Mouse (Mus musculus) midbrain, postnatal 0 days (tissue): ENCODE data around the gene Irf5. TPM values are rescaled to one million over a fixed set of nuclear protein-coding genes. Genes with fewer than 3 reads are reported as not detected.
"Not testable (repeated sequence)": the region's sequence is repeated elsewhere in the genome, so short reads cannot be mapped to it uniquely, and the experiment has no call there.

Source experiments
- ATAC-seq: fragments of 200-750 bp; cut with Nextera tagmentation; 2 replicates; pipeline ENCODE4 v1.8.0; 2017; ENCODE audit warnings: moderate number of reproducible peaks, mild to moderate bottlenecking, moderate TSS enrichment, moderate library complexity; ENCODE audit not compliant: low FRiP score
- DNase-seq: peaks from one replicate; pipeline ENCODE4 v3.0.0-alpha.2; 2015; ENCODE audit warnings: low spot score
- H3K27ac ChIP-seq: fragments of 300-500 bp; sonication (generic); 2 replicates; pipeline ENCODE4 v1.5.1; 2014; ENCODE audit warnings: low read depth, mild to moderate bottlenecking, low read length, mixed read lengths
- H3K27me3 ChIP-seq: fragments of 300-500 bp; sonication (generic); 2 replicates; pipeline ENCODE4 v1.6.1; 2014; ENCODE audit warnings: low read length, control low read depth, mixed read lengths; ENCODE audit not compliant: insufficient read depth
- H3K36me3 ChIP-seq: fragments of 300-500 bp; sonication (generic); 2 replicates; pipeline ENCODE4 v1.6.1; 2014; ENCODE audit warnings: low read length, control low read depth, mixed read lengths; ENCODE audit not compliant: insufficient read depth
- H3K4me1 ChIP-seq: fragments of 300-500 bp; sonication (generic); 2 replicates; pipeline ENCODE4 v1.6.1; 2014; ENCODE audit warnings: mild to moderate bottlenecking, control low read depth, antibody characterized with exemption, low read length, mixed read lengths; ENCODE audit not compliant: insufficient read depth
- H3K4me2 ChIP-seq: fragments of 300-500 bp; sonication (generic); 2 replicates; pipeline ENCODE4 v1.6.1; 2014; ENCODE audit warnings: low read depth, mild to moderate bottlenecking, low read length, mixed read lengths; ENCODE audit not compliant: poor library complexity, severe bottlenecking
- H3K4me3 ChIP-seq: fragments of 300-500 bp; sonication (generic); 2 replicates; pipeline ENCODE4 v1.5.1; 2014; ENCODE audit warnings: low read depth, mild to moderate bottlenecking, low read length, moderate library complexity
- H3K9ac ChIP-seq: fragments of 300-500 bp; sonication (generic); replicated peaks from 2 replicates; pipeline ENCODE4 v1.6.1; 2014; ENCODE audit warnings: mild to moderate bottlenecking, low read length, moderate library complexity, mixed read lengths; ENCODE audit not compliant: poor library complexity, severe bottlenecking
- H3K9me3 ChIP-seq: fragments of 300-500 bp; sonication (generic); 2 replicates; pipeline ENCODE4 v1.6.1; 2016; ENCODE audit warnings: low read length, control low read depth
- CTCF ChIP-seq: IDR thresholded peaks from 2 replicates; pipeline ENCODE4 v1.5.1; 2016; ENCODE audit warnings: antibody characterized with exemption, mild to moderate bottlenecking
- WGBS: fragments of 180-500 bp; shearing (Covaris S2); extraction: QIAGEN DNeasy Blood & Tissue Kit; methylation state at CpG from one replicate; pipeline ENCODE4 v1.1.7; 2014; 5-methylcytosine and 5-hydroxymethylcytosine counted together
- polyA plus RNA-seq: library from polyadenylated mRNA; unstranded; fragments of >200 nt; fragmentation: Nextera tagmentation; extraction: Ambion mirVana; gene quantifications from 2 replicates; pipeline ENCODE4 v1.2.1, GENCODE M21; 2015
- total RNA-seq: library from RNA; depleted of rRNA; stranded (reverse); fragments of >200 nt; gene quantifications from 2 replicates; pipeline ENCODE4 v1.2.3, GENCODE M21; 2014; rRNA removed

Gene Irf5
- total and polyA plus RNA-seq, 2 experiments from 2014 or later: 1.7 to 3.2 TPM

DNA sequence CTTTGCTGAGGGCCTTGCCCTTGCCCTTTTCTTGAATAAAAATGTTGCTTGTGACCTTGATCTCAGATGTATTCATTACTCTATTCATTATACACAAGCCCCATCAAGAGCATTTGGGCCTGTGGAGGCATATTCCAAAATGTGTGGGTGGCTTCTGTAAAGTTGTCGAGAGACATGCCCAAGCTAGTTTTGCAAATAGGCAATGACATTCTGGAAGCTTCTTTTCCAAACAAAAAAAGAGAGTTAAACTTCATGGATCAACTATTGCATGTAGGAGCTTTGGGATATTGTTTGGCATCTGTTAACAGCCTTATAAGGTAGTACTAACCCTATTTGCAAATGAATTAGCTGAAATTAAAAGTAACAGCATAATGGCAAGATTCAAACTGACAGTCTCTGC is 21.7 kb downstream of the Irf5 start:
- Histone ChIP-seq H3K4me2 (no peak overlapping the region), H3K4me1 (no peaks in the 10 kb centered on the region), H3K9me3 (no peaks in the 10 kb centered on the region), H3K27ac (no peak overlapping the region), H3K27me3 (no peaks in the 10 kb centered on the region), H3K36me3 (peaks cover 57% of the 10 kb centered on the region), H3K4me3 (no peak overlapping the region), H3K9ac (no peak overlapping the region)
- DNase-seq (no peak), ATAC-seq (no peak)
- 100% methylated on average over 1 of the region's 1 CpGs for WGBS
- TF ChIP-seq CTCF: no peak

- Histone ChIP-seq H3K4me2 (no peak overlapping the region), H3K36me3 (peaks cover 53% of the 10 kb centered on the region), H3K9ac (no peak overlapping the region), H3K27me3 (no peaks in the 10 kb centered on the region), H3K4me3 (no peak overlapping the region), H3K9me3 (no peaks in the 10 kb centered on the region), H3K27ac (no peak overlapping the region), H3K4me1 (no peaks in the 10 kb centered on the region)
- DNase-seq (no peak), ATAC-seq (no peak)
- TF ChIP-seq CTCF: no peak
- 90% methylated on average over 2 of the region's 2 CpGs for WGBS
Observed at GRCm38 (mm10) chr6:29552526-29552925, 26.1 kb downstream of the Irf5 start.

- H3K4me1 ChIP-seq: no peaks in the 10 kb centered on the region
- WGBS: 94% methylated on average over 2 of the region's 2 CpGs
- no peak for TF ChIP-seq CTCF
- H3K36me3 ChIP-seq: peaks cover 56% of the 10 kb centered on the region
- H3K27ac ChIP-seq: no peak overlapping the region
- no peak overlapping the region for H3K4me3 ChIP-seq
- no peak overlapping the region for H3K4me2 ChIP-seq
- ATAC-seq (no peak), DNase-seq (no peak)
- no peaks in the 10 kb centered on the region for H3K27me3 ChIP-seq
- H3K9ac ChIP-seq: no peak overlapping the region
- H3K9me3 ChIP-seq: no peaks in the 10 kb centered on the region
Observed at GRCm38 (mm10) chr6:29557112-29557511, 30.7 kb downstream of the Irf5 start.

DNA sequence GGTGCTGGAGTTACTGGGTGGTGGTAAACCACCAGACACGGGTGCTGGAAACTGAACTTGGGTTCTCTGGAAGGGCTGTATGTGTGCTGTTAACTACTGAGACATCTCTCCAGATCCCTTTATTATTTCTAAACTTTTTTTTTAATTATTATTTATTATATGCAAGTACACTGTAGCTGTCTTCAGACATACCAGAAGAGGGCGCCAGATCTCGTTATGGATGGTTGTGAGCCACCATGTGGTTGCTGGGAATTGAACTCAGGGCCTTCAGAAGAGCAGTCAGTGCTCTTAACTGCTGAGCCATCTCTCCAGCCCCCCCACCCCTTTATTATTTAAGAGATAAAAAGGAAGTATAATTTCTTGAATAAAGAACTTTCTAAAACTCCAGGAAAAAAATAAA is 50.0 kb downstream of the Irf5 start:
- peak; percentile 20; the same call in 1 of the 2 replicates for TF ChIP-seq CTCF
- H3K4me1 ChIP-seq, ATAC-seq: not testable (repeated sequence)

DNA sequence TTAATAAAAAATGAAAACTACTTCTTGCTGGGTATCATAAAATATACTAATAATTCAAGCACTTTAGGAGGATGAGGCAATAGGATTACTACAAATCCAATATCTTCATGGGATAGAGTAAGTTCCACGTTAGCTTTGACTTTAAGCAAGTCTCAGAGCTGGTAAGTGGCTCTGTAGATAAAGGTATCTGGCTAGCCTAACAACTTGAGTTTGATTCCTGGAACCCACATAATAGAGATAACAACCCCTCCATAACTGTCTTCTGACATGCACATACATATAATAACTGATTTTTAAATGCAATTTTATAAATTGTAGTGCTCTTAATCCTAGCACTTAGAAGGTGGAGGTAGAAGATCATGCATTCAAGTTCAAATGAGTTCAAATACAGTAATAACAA is 54.3 kb downstream of the Irf5 start:
- H3K27ac ChIP-seq: no peak overlapping the region

More for the DNA sequence above, 50.0 kb downstream of the Irf5 start:
- H3K27me3 ChIP-seq, H3K27ac ChIP-seq, H3K4me3 ChIP-seq, DNase-seq, H3K4me2 ChIP-seq, H3K9ac ChIP-seq, H3K9me3 ChIP-seq: not testable (repeated sequence)
- peaks cover 44% of the 10 kb centered on the region; the same call in 1 of the 2 replicates for H3K36me3 ChIP-seq
- 96% methylated on average over 3 of the region's 3 CpGs for WGBS

DNA sequence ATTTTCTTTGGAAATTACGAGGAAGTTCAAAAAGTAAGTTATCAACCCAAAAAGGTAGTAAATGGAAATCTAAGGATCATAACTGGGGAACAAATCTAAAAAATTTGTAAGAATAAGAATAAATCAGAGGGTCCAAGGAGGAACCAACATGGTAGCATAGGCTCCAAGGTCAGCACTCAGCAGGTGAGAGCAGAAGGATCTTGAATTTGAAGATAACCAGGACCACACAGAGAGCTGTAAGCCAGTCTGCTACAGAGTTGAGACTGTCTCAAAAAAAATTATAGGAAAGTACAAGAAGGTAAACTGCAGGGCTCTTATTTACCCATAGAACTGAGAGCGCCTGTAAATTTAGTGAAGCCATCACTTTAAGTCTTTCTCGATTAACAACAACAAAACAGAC is 54.8 kb downstream of the Irf5 start:
- no peaks in the 10 kb centered on the region for H3K4me1 ChIP-seq
- 96% methylated on average over 3 of the region's 3 CpGs for WGBS
- H3K9me3 ChIP-seq: no peaks in the 10 kb centered on the region
- H3K4me2 ChIP-seq: no peak overlapping the region
- peaks cover 40% of the 10 kb centered on the region for H3K36me3 ChIP-seq
- no peak overlapping the region for H3K27ac ChIP-seq
- DNase-seq: no peak
- TF ChIP-seq CTCF: no peak
- H3K27me3 ChIP-seq: no peaks in the 10 kb centered on the region
- H3K9ac ChIP-seq: no peak overlapping the region
- no peak overlapping the region for H3K4me3 ChIP-seq
- no peak for ATAC-seq

More for the DNA sequence above, 54.3 kb downstream of the Irf5 start:
- ATAC-seq (no peak), DNase-seq (no peak)
- WGBS: 100% methylated on average over 1 of the region's 1 CpGs
- Histone ChIP-seq H3K4me2 (no peak overlapping the region), H3K36me3 (peaks cover 42% of the 10 kb centered on the region), H3K4me1 (no peaks in the 10 kb centered on the region), H3K9me3 (no peaks in the 10 kb centered on the region), H3K9ac (no peak overlapping the region), H3K27me3 (no peaks in the 10 kb centered on the region), H3K4me3 (no peak overlapping the region)
- TF ChIP-seq CTCF: no peak

Other genes starting within 250 kb of the Irf5 start
- 0.44 and 0.52 TPM in 2 replicates for gene Fam71f2, start 247.0 kb upstream of the Irf5 start, total RNA-seq
- 0.52 and 0.58 TPM in 2 replicates for gene Fam71f2, start 247.0 kb upstream of the Irf5 start, polyA plus RNA-seq
- not detected in 2 replicates for gene Fam71f1, start 207.5 kb upstream of the Irf5 start, total RNA-seq
- gene Fam71f1, start 207.5 kb upstream of the Irf5 start, polyA plus RNA-seq: not detected in 2 replicates
- 124 and 142 TPM in 2 replicates for gene Calu, start 178.6 kb upstream of the Irf5 start, total RNA-seq
- 124 and 131 TPM in 2 replicates for gene Calu, start 178.6 kb upstream of the Irf5 start, polyA plus RNA-seq
- gene Opn1sw, start 138.2 kb upstream of the Irf5 start, total RNA-seq: 0.11 and 0.14 TPM in 2 replicates
- gene Opn1sw, start 138.2 kb upstream of the Irf5 start, polyA plus RNA-seq: 0.15 and 0.56 TPM in 2 replicates
- 54.4 and 77.6 TPM in 2 replicates for gene Ccdc136, start 130.3 kb upstream of the Irf5 start, total RNA-seq
- gene Ccdc136, start 130.3 kb upstream of the Irf5 start, polyA plus RNA-seq: 50.8 and 51.9 TPM in 2 replicates
- 11.1 and 12.0 TPM in 2 replicates for gene Flnc, start 93.4 kb upstream of the Irf5 start, total RNA-seq
- 1.2 and 1.4 TPM in 2 replicates for gene Flnc, start 93.4 kb upstream of the Irf5 start, polyA plus RNA-seq
- gene Atp6v1f, start 58.9 kb upstream of the Irf5 start, total RNA-seq: 262 and 302 TPM in 2 replicates
- gene Atp6v1f, start 58.9 kb upstream of the Irf5 start, polyA plus RNA-seq: 361 and 388 TPM in 2 replicates
- 2.6 TPM in 1 of 2 replicates, not detected in the other for gene Atp6v1fnb, start 55.2 kb upstream of the Irf5 start, total RNA-seq
- gene Atp6v1fnb, start 55.2 kb upstream of the Irf5 start, polyA plus RNA-seq: 0.32 and 0.72 TPM in 2 replicates
- gene Kcp, start 18.7 kb upstream of the Irf5 start, total RNA-seq: 16.3 and 27.0 TPM in 2 replicates
- gene Kcp, start 18.7 kb upstream of the Irf5 start, polyA plus RNA-seq: 8.9 and 9.0 TPM in 2 replicates
- 72.6 and 81.0 TPM in 2 replicates for gene Tnpo3, start 83.3 kb downstream of the Irf5 start, total RNA-seq
- gene Tnpo3, start 83.3 kb downstream of the Irf5 start, polyA plus RNA-seq: 56.9 and 57.9 TPM in 2 replicates
- gene Tspan33, start 167.6 kb downstream of the Irf5 start, total RNA-seq: 13.8 and 18.5 TPM in 2 replicates
- 10.7 and 12.4 TPM in 2 replicates for gene Tspan33, start 167.6 kb downstream of the Irf5 start, polyA plus RNA-seq
- 38.7 and 42.3 TPM in 2 replicates for gene Smo, start 208.9 kb downstream of the Irf5 start, total RNA-seq
- gene Smo, start 208.9 kb downstream of the Irf5 start, polyA plus RNA-seq: 7.2 and 7.8 TPM in 2 replicates
- gene Ahcyl2, start 241.4 kb downstream of the Irf5 start, total RNA-seq: 66.7 and 69.1 TPM in 2 replicates
- 12.8 and 16.0 TPM in 2 replicates for gene Ahcyl2, start 241.4 kb downstream of the Irf5 start, polyA plus RNA-seq